Mouse (Mus musculus) heart, adult 18-20 months (tissue): ENCODE measurements around the gene Itih2. TPM values are rescaled to one million over a fixed set of nuclear protein-coding genes. Genes with fewer than 3 reads are reported as not detected.

Experiments
- DNase-seq, 2 experiments: peaks; one replicate each; pipeline ENCODE4 v3.0.0; 2021 to 2022; ENCODE audit warnings: mixed read lengths in 1 of 2
- total RNA-seq, 2 experiments: library from RNA; stranded (reverse); gene quantifications; 2 replicates each; pipeline ENCODE4 v1.2.3; 2021

Gene Itih2
- total RNA-seq, 2 experiments from 2014 or later, result 0.35 to 0.85 TPM

DNA sequence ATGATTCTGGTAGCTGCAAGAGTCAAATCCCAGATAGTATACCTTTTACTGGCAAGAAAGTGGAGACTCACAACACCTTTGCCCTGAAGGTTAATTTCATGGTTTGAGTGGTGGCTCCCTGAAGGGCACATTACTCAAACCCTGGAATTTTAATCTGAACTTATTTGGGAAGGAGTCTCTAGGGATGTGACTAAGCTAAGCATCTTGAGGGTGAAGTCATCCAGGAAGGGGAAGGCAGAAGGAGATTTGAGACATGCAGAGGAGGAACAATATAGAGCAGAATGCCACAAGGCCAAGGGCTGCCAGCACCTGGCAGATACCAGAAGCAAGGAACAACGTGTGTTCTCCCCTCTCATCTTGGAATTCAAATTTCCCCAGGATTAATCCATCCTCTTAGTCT is 12.4 kb downstream of the Itih2 start:
- DNase-seq, result no peak

DNA sequence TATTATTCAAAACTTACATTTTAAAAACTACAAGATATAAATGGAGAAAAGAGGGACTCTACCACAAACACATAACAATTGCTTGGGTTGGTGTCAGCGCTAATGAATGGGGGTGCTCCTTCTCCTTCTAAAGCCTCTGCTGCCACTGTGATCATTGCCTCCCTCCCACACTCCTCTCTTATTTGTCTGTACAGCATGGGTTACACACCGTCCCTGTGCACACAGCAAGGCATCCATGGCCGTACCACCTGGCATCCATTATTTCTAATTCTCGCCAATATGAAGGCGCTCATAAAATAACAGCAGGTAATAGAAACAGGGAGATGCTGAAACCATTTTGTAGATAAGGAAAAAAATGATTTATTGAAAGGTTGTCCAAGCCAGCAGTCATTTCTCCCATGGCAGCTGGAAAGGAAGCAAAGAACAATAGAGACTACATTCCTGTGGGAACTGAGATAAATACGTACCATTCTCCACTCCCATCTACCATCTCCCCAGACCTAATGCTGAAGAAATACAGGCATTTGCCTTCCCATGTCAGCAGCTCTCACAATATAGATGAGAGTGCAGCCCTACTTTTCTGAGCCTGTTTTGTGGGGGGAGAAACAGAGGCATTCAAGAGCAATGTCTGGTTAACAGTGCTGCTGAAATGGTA is 22.5 kb downstream of the Itih2 start:
- DNase-seq, result no peak

GRCm38 (mm10) chr2:10101180-10101579 is 30.0 kb downstream of the Itih2 start:
- peak; percentile 24 to 63 for DNase-seq

DNA sequence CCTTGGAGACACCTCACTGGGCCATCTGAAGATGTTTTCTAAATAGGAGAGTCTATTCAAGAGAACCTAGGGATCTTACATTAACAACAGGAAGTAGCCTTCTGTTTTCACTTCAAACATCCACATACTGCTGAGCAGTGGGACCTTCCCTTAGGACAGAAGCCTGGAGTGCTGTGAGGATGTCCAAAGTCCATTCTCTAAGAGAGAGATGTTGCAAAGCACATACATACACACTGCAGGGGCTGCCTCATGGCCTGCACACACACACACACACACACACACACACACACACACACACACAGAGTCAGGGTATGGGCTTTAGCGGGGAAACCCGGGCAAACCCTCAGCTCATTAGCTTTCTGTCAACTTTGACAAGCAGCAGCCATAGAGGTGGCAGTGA is 30.7 kb downstream of the Itih2 start:
- DNase-seq, result no peak

DNA sequence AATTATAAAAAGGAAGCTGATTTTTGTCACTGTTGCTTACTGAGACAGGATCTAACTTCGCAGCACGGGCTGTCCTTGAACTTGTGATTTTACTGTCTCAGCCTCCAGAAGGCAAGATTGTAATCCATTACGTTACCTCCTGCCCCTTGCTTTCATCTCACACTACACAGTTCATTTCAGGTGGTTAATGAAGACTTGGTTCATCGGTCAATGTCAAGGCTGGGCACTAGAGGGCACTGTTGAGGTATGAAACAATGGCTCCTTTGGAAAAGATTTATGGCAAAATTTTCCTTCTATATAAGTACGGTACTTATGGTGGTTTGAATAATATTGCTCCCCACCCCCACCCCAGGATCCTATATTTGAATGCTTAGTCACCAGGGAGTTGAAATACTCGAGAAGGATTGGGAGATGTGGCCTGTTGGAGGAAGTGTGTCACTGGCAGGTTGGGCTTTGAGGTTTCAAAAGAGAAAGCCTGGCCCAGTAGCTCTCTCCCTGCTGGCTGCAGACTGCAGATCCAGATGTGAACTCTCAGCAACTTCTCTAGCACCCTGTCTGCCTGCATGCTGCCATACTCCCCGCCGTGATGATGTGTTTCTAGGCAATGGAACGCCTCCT is 32.5 kb downstream of the Itih2 start:
- peak in 1 of 2 experiments; percentile 70 for DNase-seq

- no peak for DNase-seq
Observed at GRCm38 (mm10) chr2:10094327-10095100, 36.7 kb downstream of the Itih2 start.

GRCm38 (mm10) chr2:10087256-10087850 is 43.8 kb downstream of the Itih2 start:
- DNase-seq, result no peak

DNA sequence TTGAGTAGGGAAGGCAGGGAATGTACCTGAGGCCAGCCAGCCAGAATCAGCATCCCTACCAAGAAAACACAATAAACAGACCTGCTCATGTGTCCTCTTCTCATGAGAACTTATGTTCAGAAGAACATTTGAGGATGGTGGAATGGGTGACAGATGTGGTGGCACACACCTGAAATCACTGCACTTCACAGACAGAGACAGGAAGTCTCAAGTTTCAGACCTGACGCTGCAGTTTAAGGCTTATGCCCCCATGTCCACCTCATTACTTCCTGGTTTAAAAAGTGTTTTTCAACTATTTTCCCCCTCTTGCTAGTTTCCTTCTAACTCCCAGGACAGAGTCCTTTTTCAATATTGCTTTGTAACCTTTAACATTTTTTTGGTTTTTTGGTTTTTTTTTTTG is 48.5 kb downstream of the Itih2 start:
- no peak for DNase-seq

- DNase-seq, result no peak
Observed at GRCm38 (mm10) chr2:10081453-10082080, 49.6 kb downstream of the Itih2 start.

- peak; percentile 97 to 98 for DNase-seq
Observed at GRCm38 (mm10) chr2:10080310-10081010, 50.7 kb downstream of the Itih2 start, which contains the start of the genes Atp5c1 and Kin. Atp5c1 (minus strand) TSS chr2:10080510. Kin (plus strand) TSS chr2:10080593.

GRCm38 (mm10) chr2:10079745-10080309 is 51.4 kb downstream of the Itih2 start:
- DNase-seq, result no peak

GRCm38 (mm10) chr2:10076675-10077074 is 54.5 kb downstream of the Itih2 start:
- no peak for DNase-seq

- no peak for DNase-seq
Observed at GRCm38 (mm10) chr2:10074470-10074869, 56.7 kb downstream of the Itih2 start.

DNA sequence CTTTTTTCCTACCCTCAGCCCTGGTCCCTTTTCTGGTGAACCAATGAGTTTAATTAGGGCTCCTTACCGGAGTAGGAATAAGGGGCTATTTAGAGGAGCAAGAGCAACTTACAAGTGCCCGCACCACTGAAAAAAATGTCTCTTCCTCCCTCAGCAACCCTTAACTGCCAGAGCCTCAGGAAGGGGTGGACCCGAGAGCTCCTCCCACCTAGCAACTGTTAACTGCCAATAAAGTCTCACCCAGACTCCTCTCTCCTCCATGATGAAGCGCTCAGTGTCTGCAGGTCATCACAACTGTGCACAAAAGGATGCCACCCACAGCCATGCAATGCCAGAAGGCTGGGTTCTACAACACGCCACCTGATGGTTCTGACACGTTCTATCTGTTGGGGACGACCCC is 59.4 kb downstream of the Itih2 start:
- no peak for DNase-seq

DNA sequence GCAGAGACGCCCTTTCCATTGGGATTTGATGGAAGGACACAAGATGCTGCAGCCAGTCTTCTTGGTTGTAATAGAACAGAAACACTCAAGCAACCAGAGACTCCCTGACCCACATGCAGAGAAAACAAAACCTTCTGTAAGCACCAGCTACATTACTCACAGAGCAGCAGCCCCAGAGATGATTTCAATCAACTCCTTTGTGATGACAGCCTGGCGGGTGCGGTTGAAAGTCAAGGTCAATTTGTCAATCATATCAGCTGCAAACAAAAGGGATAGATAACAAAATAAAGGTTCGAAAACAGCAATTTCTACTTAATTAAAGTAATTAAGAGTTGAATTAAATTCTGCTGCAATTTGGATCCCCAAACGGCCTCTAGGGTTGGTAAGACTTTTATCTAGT is 72.4 kb downstream of the Itih2 start:
- DNase-seq, result no peak

GRCm38 (mm10) chr2:10051996-10052395 is 79.2 kb downstream of the Itih2 start:
- no peak for DNase-seq

GRCm38 (mm10) chr2:10050878-10051277 is 80.3 kb downstream of the Itih2 start:
- DNase-seq, result no peak

DNA sequence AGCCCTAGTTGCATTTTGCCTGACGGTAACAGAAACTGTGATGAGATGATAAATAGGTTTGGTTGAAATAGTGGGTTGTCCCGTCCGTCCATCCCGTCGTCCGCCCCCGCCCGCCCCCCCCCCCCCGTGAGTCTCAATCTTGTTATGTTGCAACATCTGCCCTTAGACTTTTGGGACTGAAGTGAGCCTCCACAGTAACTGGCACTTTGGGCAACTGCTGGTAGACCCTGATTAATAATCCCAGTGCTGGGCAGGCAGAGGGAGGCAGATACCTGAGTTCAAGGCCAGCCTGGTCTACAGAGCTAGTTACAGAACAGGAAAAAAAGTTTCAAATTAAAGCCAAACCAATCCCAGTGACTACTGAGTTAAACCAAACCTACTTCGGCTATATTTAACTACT is 81.7 kb downstream of the Itih2 start:
- DNase-seq, result no peak

DNA sequence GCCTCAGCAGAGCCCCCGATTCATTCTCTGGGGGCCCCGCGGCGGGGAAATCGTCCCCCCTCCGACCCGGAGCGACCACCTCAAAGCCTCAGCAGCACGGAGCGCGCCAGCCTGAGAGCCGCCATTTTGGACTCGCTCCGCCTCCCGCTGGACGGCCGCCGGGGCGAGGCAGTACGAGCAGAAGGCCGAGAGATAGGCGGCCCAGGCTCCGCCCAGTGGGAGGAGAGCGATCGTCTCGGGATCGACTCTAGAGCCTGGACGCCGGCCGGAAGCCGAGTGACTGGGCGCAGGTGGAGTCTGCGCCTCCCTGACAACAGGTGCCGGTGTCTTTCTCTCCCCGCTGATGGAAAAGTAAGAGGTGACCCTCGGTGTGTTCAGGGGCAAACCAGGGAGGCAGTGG is 82.7 kb downstream of the Itih2 start, which contains the start of gene Taf3:
Gene Taf3, minus strand, starts transcription at position 136 of the 400 bp plus-strand sequence.
- DNase-seq, result peak; percentile 95 to 96

DNA sequence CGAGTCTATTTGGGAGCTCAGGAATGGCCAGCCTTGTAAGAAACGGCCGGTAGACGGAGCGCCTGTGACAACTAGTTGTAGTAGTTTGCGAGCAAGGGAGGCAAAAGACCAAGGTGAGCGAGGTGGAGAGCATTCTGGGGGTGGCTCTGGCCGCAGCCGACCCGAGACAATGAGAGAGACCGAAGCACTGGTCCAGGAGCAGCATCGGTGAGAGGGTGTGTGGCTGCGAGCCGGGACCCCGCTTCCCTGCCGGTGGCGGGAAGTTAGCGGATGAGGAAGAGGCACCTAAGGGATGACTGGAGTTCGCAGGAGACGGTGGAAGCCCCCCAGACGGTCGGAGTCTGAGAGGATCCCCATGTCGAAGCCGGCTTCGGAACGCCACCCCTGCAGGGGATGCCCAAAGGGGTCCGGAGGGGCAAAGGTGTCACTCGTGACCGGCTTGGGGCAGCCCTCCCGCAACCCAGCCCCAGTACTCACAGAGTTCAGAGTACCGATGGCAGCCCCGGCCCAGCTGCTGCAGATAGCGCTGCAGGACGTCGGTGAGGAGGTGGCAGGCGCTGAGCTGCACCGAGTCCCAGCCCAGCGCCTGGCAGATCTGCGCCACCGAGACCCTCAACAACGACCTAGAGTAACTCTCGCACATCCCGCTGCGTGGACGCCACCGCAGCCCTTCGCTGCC is 83.3 kb downstream of the Itih2 start:
- DNase-seq, result peak; percentile 18 to 49
